Mouse (Mus musculus) intestine, embryonic 14.5 days (tissue): ENCODE measurements around the gene Rnaseh2c. TPM values are rescaled to one million over a fixed set of nuclear protein-coding genes. Genes with fewer than 3 reads are reported as not detected.

Source experiments
- ATAC-seq: fragments of 200-750 bp; cut with Nextera tagmentation; replicated peaks from 2 replicates; pipeline ENCODE4 v1.8.0; 2017; ENCODE audit warnings: low read depth, moderate number of reproducible peaks, moderate TSS enrichment, moderate library complexity; ENCODE audit not compliant: low FRiP score, low TSS enrichment
- DNase-seq: peaks from one replicate; pipeline ENCODE4 v3.0.0-alpha.2; 2018; ENCODE audit warnings: low spot score
- H3K27ac ChIP-seq: fragments of 300-500 bp; sonication (generic); 2 replicates; pipeline ENCODE4 v1.5.1; 2014; ENCODE audit warnings: low read depth, mild to moderate bottlenecking, control low read depth
- H3K27me3 ChIP-seq: fragments of 300-500 bp; sonication (generic); replicated peaks from 2 replicates; pipeline ENCODE4 v1.6.1; 2014; ENCODE audit warnings: low read length, control low read depth; ENCODE audit not compliant: control insufficient read depth, insufficient read depth
- H3K36me3 ChIP-seq: fragments of 300-500 bp; sonication (generic); 2 replicates; pipeline ENCODE4 v1.6.1; 2014; ENCODE audit warnings: low read length, control low read depth; ENCODE audit not compliant: control insufficient read depth, insufficient read depth
- H3K4me1 ChIP-seq: fragments of 300-500 bp; sonication (generic); replicated peaks from 2 replicates; pipeline ENCODE4 v1.6.1; 2014; ENCODE audit warnings: low read length, control low read depth, mixed read lengths; ENCODE audit not compliant: control insufficient read depth, insufficient read depth
- H3K4me2 ChIP-seq: fragments of 300-500 bp; sonication (generic); 2 replicates; pipeline ENCODE4 v1.6.1; 2014; ENCODE audit warnings: low read length
- H3K4me3 ChIP-seq: fragments of 300-500 bp; sonication (generic); 2 replicates; pipeline ENCODE4 v1.5.1; 2014; ENCODE audit warnings: low read depth, low read length, control low read depth, mixed read lengths
- H3K9ac ChIP-seq: fragments of 300-500 bp; sonication (generic); 2 replicates; pipeline ENCODE4 v1.6.1; 2014; ENCODE audit warnings: mild to moderate bottlenecking, low read length
- H3K9me3 ChIP-seq: fragments of 300-500 bp; sonication (generic); 2 replicates; pipeline ENCODE4 v1.6.1; 2016; ENCODE audit warnings: low read length, control low read depth; ENCODE audit not compliant: control insufficient read depth
- WGBS: fragments of 180-500 bp; shearing (Covaris S2); extraction: QIAGEN DNeasy Blood & Tissue Kit; methylation state at CpG from one replicate; pipeline ENCODE4 v1.1.7; 2014; 5-methylcytosine and 5-hydroxymethylcytosine counted together
- polyA plus RNA-seq: library from polyadenylated mRNA; unstranded; fragments of >200 nt; fragmentation: Nextera tagmentation; extraction: Ambion mirVana; gene quantifications from 2 replicates; pipeline ENCODE4 v1.2.1, GENCODE M21; 2014

Rnaseh2c gene
- polyA plus RNA-seq, 1 experiment from 2014 or later = 131 TPM

DNA sequence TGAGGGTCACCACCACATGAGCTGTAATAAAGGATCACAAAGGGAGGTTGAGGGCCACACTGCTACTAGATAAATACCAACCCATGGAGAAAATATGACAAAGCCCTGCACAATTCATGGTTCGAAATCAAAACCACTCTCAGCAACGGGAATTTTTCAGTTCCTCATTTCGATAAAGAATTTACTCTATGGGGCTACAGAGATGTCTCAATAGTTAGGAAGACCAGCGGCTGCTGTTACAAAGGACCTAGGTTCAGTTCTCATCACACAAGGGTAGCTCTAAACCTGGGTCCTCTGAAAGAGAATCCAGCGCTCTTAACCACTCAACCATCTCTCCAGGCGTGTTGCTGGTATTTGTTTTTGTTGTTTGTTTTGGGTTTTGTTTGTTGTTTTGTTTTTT lies 9.8 kb upstream of the Rnaseh2c start:
- DNase-seq = no peak
- no peaks in the 10 kb centered on the region for H3K4me1 ChIP-seq
- no peak overlapping the region for H3K9ac ChIP-seq
- H3K4me3 ChIP-seq = no peak overlapping the region
- 84% methylated on average over 6 of the region's 6 CpGs for WGBS
- H3K36me3 ChIP-seq = no peaks in the 10 kb centered on the region
- H3K4me2 ChIP-seq = no peak overlapping the region
- no peaks in the 10 kb centered on the region for H3K27me3 ChIP-seq
- no peak for ATAC-seq
- H3K9me3 ChIP-seq = no peaks in the 10 kb centered on the region
- no peak overlapping the region for H3K27ac ChIP-seq

- Histone ChIP-seq H3K4me1 (peaks cover 12% of the 10 kb centered on the region), H3K4me3 (no peak overlapping the region), H3K4me2 (no peak overlapping the region), H3K9ac (no peak overlapping the region), H3K27ac (no peak overlapping the region), H3K27me3 (no peaks in the 10 kb centered on the region), H3K36me3 (peaks cover 12% of the 10 kb centered on the region), H3K9me3 (no peaks in the 10 kb centered on the region)
- WGBS = 72% methylated on average over 4 of the region's 4 CpGs
- no peak for DNase-seq
- no peak for ATAC-seq
Measured at GRCm38 (mm10) chr19:5599224-5599623, 2.4 kb upstream of the Rnaseh2c start.

- Histone ChIP-seq H3K36me3 (peaks cover 56% of the 10 kb centered on the region), H3K27me3 (no peaks in the 10 kb centered on the region), H3K4me2 (no peak overlapping the region), H3K9me3 (no peaks in the 10 kb centered on the region), H3K4me3 (no peak overlapping the region; the same call in 1 of the 2 replicates), H3K4me1 (peaks cover 14% of the 10 kb centered on the region), H3K9ac (no peak overlapping the region), H3K27ac (no peak overlapping the region)
- ATAC-seq (no peak), DNase-seq (no peak)
- WGBS = 92% methylated on average over 7 of the region's 7 CpGs
Measured at GRCm38 (mm10) chr19:5603664-5604063, 2.0 kb downstream of the Rnaseh2c start.

DNA sequence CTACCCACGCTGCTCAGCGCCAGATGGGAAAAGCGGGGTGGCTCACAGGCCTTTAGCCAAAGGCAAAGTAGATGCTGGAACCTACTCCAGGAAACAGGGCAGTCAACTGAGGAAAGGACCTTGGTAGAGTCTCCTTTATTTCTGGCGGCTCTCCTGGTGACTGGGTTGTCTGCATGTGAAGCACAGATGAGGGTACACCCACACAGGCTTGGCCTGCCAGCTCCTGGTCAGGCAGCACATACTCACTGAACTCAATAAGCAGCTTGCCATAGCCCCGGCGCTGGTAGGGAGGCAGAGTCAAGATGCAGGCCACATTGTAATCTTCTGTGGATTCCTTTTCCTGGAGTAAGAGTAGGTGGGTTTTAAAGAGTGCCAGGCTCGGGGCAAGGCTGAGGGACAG lies 3.5 kb downstream of the Rnaseh2c start:
- Histone ChIP-seq H3K27me3 (no peaks in the 10 kb centered on the region), H3K36me3 (peaks cover 59% of the 10 kb centered on the region), H3K4me1 (peaks cover 20% of the 10 kb centered on the region), H3K4me2 (no peak overlapping the region), H3K9ac (no peak overlapping the region), H3K9me3 (no peaks in the 10 kb centered on the region), H3K27ac (no peak overlapping the region), H3K4me3 (no peak overlapping the region)
- ATAC-seq (no peak), DNase-seq (no peak)
- 94% methylated on average over 7 of the region's 7 CpGs for WGBS

- no peaks in the 10 kb centered on the region for H3K9me3 ChIP-seq
- H3K9ac ChIP-seq = no peak overlapping the region
- ATAC-seq (no peak), DNase-seq (no peak)
- no peak overlapping the region for H3K4me2 ChIP-seq
- peaks cover 25% of the 10 kb centered on the region for H3K4me1 ChIP-seq
- peaks cover 59% of the 10 kb centered on the region for H3K36me3 ChIP-seq
- H3K27ac ChIP-seq = no peak overlapping the region
- WGBS = 84% methylated on average over 8 of the region's 8 CpGs
- no peak overlapping the region for H3K4me3 ChIP-seq
- no peaks in the 10 kb centered on the region for H3K27me3 ChIP-seq
Measured at GRCm38 (mm10) chr19:5606196-5606595, 4.5 kb downstream of the Rnaseh2c start.

GRCm38 (mm10) chr19:5607705-5608410 lies 6.2 kb downstream of the Rnaseh2c start:
- H3K9me3 ChIP-seq = no peaks in the 10 kb centered on the region
- no peak for DNase-seq
- H3K27me3 ChIP-seq = no peaks in the 10 kb centered on the region
- H3K4me1 ChIP-seq = peaks cover 19% of the 10 kb centered on the region
- H3K36me3 ChIP-seq = peaks cover 59% of the 10 kb centered on the region
- H3K4me3 ChIP-seq = no peak overlapping the region
- no peak overlapping the region for H3K4me2 ChIP-seq
- ATAC-seq = no peak
- 96% methylated on average over 26 of the region's 26 CpGs for WGBS
- H3K27ac ChIP-seq = no peak overlapping the region
- no peak overlapping the region for H3K9ac ChIP-seq

GRCm38 (mm10) chr19:5608707-5609106 lies 7.0 kb downstream of the Rnaseh2c start:
- no peaks in the 10 kb centered on the region for H3K27me3 ChIP-seq
- H3K9me3 ChIP-seq = no peaks in the 10 kb centered on the region
- peak overlapping the region; percentile 68; the same call in 1 of the 2 replicates for H3K4me3 ChIP-seq
- DNase-seq = no peak
- peaks cover 52% of the 10 kb centered on the region for H3K36me3 ChIP-seq
- H3K4me1 ChIP-seq = peaks cover 13% of the 10 kb centered on the region
- ATAC-seq = no peak
- no peak overlapping the region for H3K27ac ChIP-seq
- H3K9ac ChIP-seq = no peak overlapping the region
- peak overlapping the region; percentile 68 for H3K4me2 ChIP-seq
- 93% methylated on average over 13 of the region's 13 CpGs for WGBS

- peak overlapping the region; percentile 68 for H3K4me3 ChIP-seq
- no peaks in the 10 kb centered on the region for H3K9me3 ChIP-seq
- H3K36me3 ChIP-seq = peaks cover 48% of the 10 kb centered on the region
- 50% methylated on average over 10 of the region's 10 CpGs for WGBS
- peaks cover 13% of the 10 kb centered on the region for H3K4me1 ChIP-seq
- no peak for ATAC-seq
- DNase-seq = no peak
- H3K27ac ChIP-seq = peak overlapping the region; percentile 99; the same call in 1 of the 2 replicates
- H3K9ac ChIP-seq = peak overlapping the region; percentile 85
- peak overlapping the region; percentile 68 for H3K4me2 ChIP-seq
- no peaks in the 10 kb centered on the region for H3K27me3 ChIP-seq
Measured at GRCm38 (mm10) chr19:5609171-5609546, 7.5 kb downstream of the Rnaseh2c start.
